Mouse (Mus musculus) monocyte, adult 5-6 weeks (primary cell): ENCODE results near the gene Selenom. TPM values are rescaled to one million over a fixed set of nuclear protein-coding genes. Genes with fewer than 3 reads are reported as not detected.

Experiments
- ATAC-seq: fragments of 153-309, 156-312 bp; replicated peaks from 2 replicates; pipeline ENCODE4 v1.8.0; 2017; ENCODE audit warnings: mild to moderate bottlenecking; ENCODE audit not compliant: low TSS enrichment, insufficient number of reproducible peaks, severe bottlenecking, poor library complexity, low FRiP score
- total RNA-seq: library from RNA; stranded (forward); fragments of 200-1000, 200-491, 200-594 nt; gene quantifications from 3 replicates; pipeline ENCODE4 v1.2.3, GENCODE M21; 2017

The Selenom gene
- total RNA-seq, 1 experiment from 2014 or later: 7.5 TPM

- ATAC-seq: no peak
These were observed 5.1 kb upstream of the Selenom start for GRCm38 (mm10) chr11:3509181-3510085.

GRCm38 (mm10) chr11:3510321-3510720 is 4.2 kb upstream of the Selenom start:
- peak; percentile 70 for ATAC-seq

GRCm38 (mm10) chr11:3513291-3513690 is 1.2 kb upstream of the Selenom start:
- ATAC-seq: no peak

- no peak for ATAC-seq
These were observed 732 bp downstream of the Selenom start for GRCm38 (mm10) chr11:3515216-3515615.

GRCm38 (mm10) chr11:3515637-3516036 is 1.2 kb downstream of the Selenom start:
- no peak for ATAC-seq

GRCm38 (mm10) chr11:3516121-3516520 is 1.6 kb downstream of the Selenom start:
- no peak for ATAC-seq

- no peak for ATAC-seq
These were observed 2.7 kb downstream of the Selenom start for GRCm38 (mm10) chr11:3516859-3517845.

GRCm38 (mm10) chr11:3517846-3518732 is 3.6 kb downstream of the Selenom start:
- ATAC-seq: no peak

- ATAC-seq: no peak
These were observed 4.7 kb downstream of the Selenom start for GRCm38 (mm10) chr11:3519051-3519726.

- ATAC-seq: no peak
These were observed 5.4 kb downstream of the Selenom start for GRCm38 (mm10) chr11:3519756-3520398.

- ATAC-seq: no peak
These were observed 6.4 kb downstream of the Selenom start for GRCm38 (mm10) chr11:3520919-3521318.

GRCm38 (mm10) chr11:3521339-3522224 is 7.1 kb downstream of the Selenom start:
- no peak for ATAC-seq

- no peak for ATAC-seq
These were observed 8.0 kb downstream of the Selenom start for GRCm38 (mm10) chr11:3522285-3523000.

GRCm38 (mm10) chr11:3523840-3524582 is 9.5 kb downstream of the Selenom start:
- ATAC-seq: no peak

- ATAC-seq: no peak
These were observed 11.1 kb downstream of the Selenom start for GRCm38 (mm10) chr11:3525560-3525959.
